Mouse (Mus musculus): ENCODE data around the gene Cct8l1.

GRCm38 (mm10) chr5:25478863-25479262 is 37.0 kb upstream of the Cct8l1 start:
- TF ChIP-seq GATA1 (IDR thresholded peaks at IDR 0.05; ENCODE audit: borderline replicate concordance, low read length) (no peak), FLI1 (IDR thresholded peaks at IDR 0.05; ENCODE audit: low read length) (no peak)

All from megakaryocyte, embryonic 14.5 days (primary cell).